Comparison of ENCODE assay signal across 19 mouse cellular contexts in the genomic region with DNA sequence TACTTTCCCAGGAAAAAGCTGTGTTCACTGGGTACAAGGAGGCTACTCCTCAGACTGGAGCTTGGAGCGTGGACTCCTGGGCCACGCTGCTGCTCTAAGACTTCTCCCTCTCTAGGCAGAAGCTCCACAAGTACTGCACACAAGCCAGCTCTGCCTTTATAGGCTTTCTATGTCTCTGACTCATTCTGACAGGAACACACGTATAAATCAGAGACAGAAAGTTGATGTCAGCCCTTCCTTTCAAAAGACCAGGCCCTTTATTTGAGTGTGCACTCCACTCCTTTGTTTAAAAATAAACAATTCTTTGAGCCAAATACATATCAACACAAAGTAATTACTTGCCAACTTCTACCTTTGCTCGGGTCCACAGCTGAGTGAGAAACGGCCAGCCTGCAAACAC.
"Had no signal": no experiment of that assay in that cellular context is flagged by ENCODE, and none has a peak within 500 bp of the region (broad histone marks: within the 10 kb centered on the region; RNA-seq: fewer than 3 reads in every experiment).

No protein-coding gene starts in this region.

- ATAC-seq: hindbrain, postnatal 0 days; inflammation-experienced regulatory T-cells, adult 6 months; intestine, embryonic 16.5 days; midbrain, embryonic 13.5 days; midbrain, embryonic 16.5 days had no signal

- DNase-seq: kidney, adult 18-20 months; layer of hippocampus, postnatal 36 days; retina, postnatal 1 day; thymus, adult 2 months; thymus, postnatal 14 days; thymus, postnatal 4 days had no signal

- H3K4me2 ChIP-seq: hindbrain, embryonic 14.5 days; liver, embryonic 11.5 days; liver, embryonic 15.5 days; midbrain, embryonic 13.5 days; neural tube, embryonic 13.5 days had no signal

- H3K4me3 ChIP-seq: left cerebral cortex, adult 2 months; liver, embryonic 15.5 days; megakaryocyte, embryonic 14.5 days; midbrain, embryonic 10.5 days; midbrain, embryonic 13.5 days; myocyte; neural tube, embryonic 13.5 days had no signal

- H3K9ac ChIP-seq: hindbrain, embryonic 14.5 days; liver, embryonic 15.5 days; midbrain, embryonic 13.5 days; neural tube, embryonic 13.5 days had no signal

- H3K27me3 ChIP-seq: liver, embryonic 15.5 days; megakaryocyte, embryonic 14.5 days; midbrain, embryonic 13.5 days; neural tube, embryonic 13.5 days had no signal

- H3K9me3 ChIP-seq: liver, embryonic 15.5 days; megakaryocyte, embryonic 14.5 days; midbrain, embryonic 10.5 days; midbrain, embryonic 13.5 days; neural tube, embryonic 13.5 days had no signal

- H3K27ac ChIP-seq: hindbrain, embryonic 14.5 days; hindbrain, postnatal 0 days; left cerebral cortex, adult 2 months; liver, embryonic 15.5 days; midbrain, embryonic 10.5 days; midbrain, embryonic 13.5 days; neural tube, embryonic 13.5 days had no signal

- H3K4me1 ChIP-seq: liver, embryonic 15.5 days; megakaryocyte, embryonic 14.5 days; midbrain, embryonic 10.5 days; midbrain, embryonic 13.5 days; neural tube, embryonic 13.5 days had no signal
